Mouse (Mus musculus): Measurements from ENCODE around the gene Aurkb.

DNA sequence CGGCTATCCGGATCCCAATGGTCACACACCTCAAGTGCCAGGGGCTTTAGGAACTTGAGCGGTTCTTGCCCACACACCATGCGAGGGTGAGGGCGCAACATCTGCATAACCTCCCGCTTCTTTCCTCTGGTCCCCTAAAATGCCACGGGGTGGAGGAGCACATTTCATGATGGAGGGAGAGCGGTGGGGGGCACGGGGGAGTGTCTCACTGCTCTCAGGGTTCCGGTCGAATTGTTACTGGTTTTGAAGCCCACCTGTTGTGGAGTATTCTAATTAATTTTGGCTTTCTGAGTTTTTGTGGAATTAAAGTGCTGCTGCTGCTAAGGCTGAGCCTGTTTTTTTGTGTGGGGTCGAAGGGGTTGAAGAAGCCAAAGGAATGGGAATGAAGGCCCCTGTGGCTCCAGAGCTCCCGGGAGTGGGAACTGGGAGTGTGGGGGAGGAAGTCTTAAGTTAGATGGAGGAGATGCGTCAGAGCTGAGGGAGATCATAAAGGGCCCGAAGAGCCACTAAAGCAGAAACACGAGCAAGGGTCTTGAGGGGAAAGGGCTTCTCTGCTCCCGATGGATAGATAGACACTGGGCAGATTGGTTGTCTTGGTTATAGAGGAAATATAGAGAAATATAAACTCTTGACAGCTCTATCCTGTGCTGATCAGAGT is 15.9 kb downstream of the Aurkb start:
- TF ChIP-seq CTCF (IDR thresholded peaks at IDR 0.05; ENCODE audit: borderline replicate concordance, insufficient read depth, low read length) (no peak), POLR2A (IDR thresholded peaks at IDR 0.05; ENCODE audit: low read depth, low read length) (no peak)

Measured in embryonic fibroblast, embryonic 13.5 days (primary cell).